Mouse (Mus musculus) intestine, embryonic 14.5 days (tissue): ENCODE results near the gene Rabgap1l. TPM values are rescaled to one million over a fixed set of nuclear protein-coding genes. Genes with fewer than 3 reads are reported as not detected.

Source experiments
- ATAC-seq: fragments of 200-750 bp; cut with Nextera tagmentation; replicated peaks from 2 replicates; pipeline ENCODE4 v1.8.0; 2017; ENCODE audit warnings: low read depth, moderate number of reproducible peaks, moderate TSS enrichment, moderate library complexity; ENCODE audit not compliant: low FRiP score, low TSS enrichment
- DNase-seq: peaks from one replicate; pipeline ENCODE4 v3.0.0-alpha.2; 2018; ENCODE audit warnings: low spot score
- H3K27ac ChIP-seq: fragments of 300-500 bp; sonication (generic); 2 replicates; pipeline ENCODE4 v1.5.1; 2014; ENCODE audit warnings: low read depth, mild to moderate bottlenecking, control low read depth
- H3K27me3 ChIP-seq: fragments of 300-500 bp; sonication (generic); replicated peaks from 2 replicates; pipeline ENCODE4 v1.6.1; 2014; ENCODE audit warnings: low read length, control low read depth; ENCODE audit not compliant: control insufficient read depth, insufficient read depth
- H3K36me3 ChIP-seq: fragments of 300-500 bp; sonication (generic); 2 replicates; pipeline ENCODE4 v1.6.1; 2014; ENCODE audit warnings: low read length, control low read depth; ENCODE audit not compliant: control insufficient read depth, insufficient read depth
- H3K4me1 ChIP-seq: fragments of 300-500 bp; sonication (generic); replicated peaks from 2 replicates; pipeline ENCODE4 v1.6.1; 2014; ENCODE audit warnings: low read length, control low read depth, mixed read lengths; ENCODE audit not compliant: control insufficient read depth, insufficient read depth
- H3K4me2 ChIP-seq: fragments of 300-500 bp; sonication (generic); 2 replicates; pipeline ENCODE4 v1.6.1; 2014; ENCODE audit warnings: low read length
- H3K4me3 ChIP-seq: fragments of 300-500 bp; sonication (generic); 2 replicates; pipeline ENCODE4 v1.5.1; 2014; ENCODE audit warnings: low read depth, low read length, control low read depth, mixed read lengths
- H3K9ac ChIP-seq: fragments of 300-500 bp; sonication (generic); 2 replicates; pipeline ENCODE4 v1.6.1; 2014; ENCODE audit warnings: mild to moderate bottlenecking, low read length
- H3K9me3 ChIP-seq: fragments of 300-500 bp; sonication (generic); 2 replicates; pipeline ENCODE4 v1.6.1; 2016; ENCODE audit warnings: low read length, control low read depth; ENCODE audit not compliant: control insufficient read depth
- WGBS: fragments of 180-500 bp; shearing (Covaris S2); extraction: QIAGEN DNeasy Blood & Tissue Kit; methylation state at CpG from one replicate; pipeline ENCODE4 v1.1.7; 2014; 5-methylcytosine and 5-hydroxymethylcytosine counted together
- polyA plus RNA-seq: library from polyadenylated mRNA; unstranded; fragments of >200 nt; fragmentation: Nextera tagmentation; extraction: Ambion mirVana; gene quantifications from 2 replicates; pipeline ENCODE4 v1.2.1, GENCODE M21; 2014

Gene Rabgap1l
- polyA plus RNA-seq, 1 experiment from 2014 or later = 19.9 TPM

GRCm38 (mm10) chr1:160823638-160824037, 30.6 kb upstream of the Rabgap1l start:
- no peak overlapping the region for H3K9ac ChIP-seq
- no peaks in the 10 kb centered on the region for H3K4me1 ChIP-seq
- 94% methylated on average over 3 of the region's 3 CpGs for WGBS
- H3K4me2 ChIP-seq = no peak overlapping the region
- H3K36me3 ChIP-seq = no peaks in the 10 kb centered on the region
- no peaks in the 10 kb centered on the region for H3K9me3 ChIP-seq
- no peak for DNase-seq
- no peak overlapping the region for H3K27ac ChIP-seq
- H3K4me3 ChIP-seq = no peak overlapping the region
- H3K27me3 ChIP-seq = no peaks in the 10 kb centered on the region
- ATAC-seq = no peak

- DNase-seq = no peak
- H3K4me3 ChIP-seq = no peak overlapping the region
- H3K27me3 ChIP-seq = no peaks in the 10 kb centered on the region
- H3K4me1 ChIP-seq = no peaks in the 10 kb centered on the region
- H3K27ac ChIP-seq = no peak overlapping the region
- ATAC-seq = no peak
- no peaks in the 10 kb centered on the region for H3K9me3 ChIP-seq
- 96% methylated on average over 5 of the region's 5 CpGs for WGBS
- no peak overlapping the region for H3K9ac ChIP-seq
- no peaks in the 10 kb centered on the region for H3K36me3 ChIP-seq
- no peak overlapping the region for H3K4me2 ChIP-seq
Observed at GRCm38 (mm10) chr1:160814198-160814597, 21.2 kb upstream of the Rabgap1l start.

- no peaks in the 10 kb centered on the region for H3K36me3 ChIP-seq
- H3K27me3 ChIP-seq = no peaks in the 10 kb centered on the region
- no peaks in the 10 kb centered on the region for H3K9me3 ChIP-seq
- no peak overlapping the region for H3K9ac ChIP-seq
- H3K4me3 ChIP-seq = no peak overlapping the region
- no peak for DNase-seq
- no peak overlapping the region for H3K27ac ChIP-seq
- H3K4me1 ChIP-seq = no peaks in the 10 kb centered on the region
- H3K4me2 ChIP-seq = no peak overlapping the region
- no peak for ATAC-seq
Observed at GRCm38 (mm10) chr1:160812428-160812827, 19.4 kb upstream of the Rabgap1l start.

GRCm38 (mm10) chr1:160811930-160812329, 18.9 kb upstream of the Rabgap1l start:
- DNase-seq = no peak
- no peaks in the 10 kb centered on the region for H3K9me3 ChIP-seq
- WGBS = 80% methylated on average over 1 of the region's 1 CpGs
- H3K4me3 ChIP-seq = no peak overlapping the region
- H3K9ac ChIP-seq = no peak overlapping the region
- no peak overlapping the region for H3K27ac ChIP-seq
- H3K36me3 ChIP-seq = no peaks in the 10 kb centered on the region
- no peak for ATAC-seq
- no peaks in the 10 kb centered on the region for H3K27me3 ChIP-seq
- H3K4me1 ChIP-seq = no peaks in the 10 kb centered on the region
- no peak overlapping the region for H3K4me2 ChIP-seq

- no peaks in the 10 kb centered on the region for H3K9me3 ChIP-seq
- no peaks in the 10 kb centered on the region for H3K4me1 ChIP-seq
- H3K4me2 ChIP-seq = no peak overlapping the region
- H3K9ac ChIP-seq = no peak overlapping the region
- no peak overlapping the region for H3K4me3 ChIP-seq
- no peak overlapping the region for H3K27ac ChIP-seq
- H3K36me3 ChIP-seq = no peaks in the 10 kb centered on the region
- DNase-seq (no peak), ATAC-seq (no peak)
- WGBS = 57% methylated on average over 2 of the region's 2 CpGs
- H3K27me3 ChIP-seq = no peaks in the 10 kb centered on the region
Observed at GRCm38 (mm10) chr1:160805268-160805667, 12.3 kb upstream of the Rabgap1l start.

GRCm38 (mm10) chr1:160799972-160800371, 7.0 kb upstream of the Rabgap1l start:
- H3K9ac ChIP-seq = no peak overlapping the region
- no peak overlapping the region for H3K4me2 ChIP-seq
- no peaks in the 10 kb centered on the region for H3K9me3 ChIP-seq
- DNase-seq = no peak
- no peak for ATAC-seq
- H3K36me3 ChIP-seq = no peaks in the 10 kb centered on the region
- H3K27ac ChIP-seq = no peak overlapping the region
- no peak overlapping the region for H3K4me3 ChIP-seq
- WGBS = 75% methylated on average over 3 of the region's 3 CpGs
- H3K4me1 ChIP-seq = no peaks in the 10 kb centered on the region
- H3K27me3 ChIP-seq = no peaks in the 10 kb centered on the region

- H3K36me3 ChIP-seq = no peaks in the 10 kb centered on the region
- DNase-seq (no peak), ATAC-seq (no peak)
- no peak overlapping the region for H3K9ac ChIP-seq
- no peaks in the 10 kb centered on the region for H3K4me1 ChIP-seq
- no peak overlapping the region for H3K4me2 ChIP-seq
- 74% methylated on average over 2 of the region's 2 CpGs for WGBS
- H3K27ac ChIP-seq = no peak overlapping the region
- H3K27me3 ChIP-seq = no peaks in the 10 kb centered on the region
- no peaks in the 10 kb centered on the region for H3K9me3 ChIP-seq
- H3K4me3 ChIP-seq = no peak overlapping the region
Observed at GRCm38 (mm10) chr1:160795016-160795415, 2.0 kb upstream of the Rabgap1l start.

GRCm38 (mm10) chr1:160793791-160794757, 1.1 kb upstream of the Rabgap1l start:
- H3K27me3 ChIP-seq = no peaks in the 10 kb centered on the region
- no peaks in the 10 kb centered on the region for H3K36me3 ChIP-seq
- no peak overlapping the region for H3K9ac ChIP-seq
- no peaks in the 10 kb centered on the region for H3K4me1 ChIP-seq
- WGBS = 83% methylated on average over 13 of the region's 13 CpGs
- H3K4me2 ChIP-seq = no peak overlapping the region
- ATAC-seq = no peak
- no peak overlapping the region for H3K4me3 ChIP-seq
- H3K9me3 ChIP-seq = no peaks in the 10 kb centered on the region
- DNase-seq = no peak
- H3K27ac ChIP-seq = no peak overlapping the region
